Comparison of ENCODE assay signal across 8 mouse cellular contexts in the genomic region with DNA sequence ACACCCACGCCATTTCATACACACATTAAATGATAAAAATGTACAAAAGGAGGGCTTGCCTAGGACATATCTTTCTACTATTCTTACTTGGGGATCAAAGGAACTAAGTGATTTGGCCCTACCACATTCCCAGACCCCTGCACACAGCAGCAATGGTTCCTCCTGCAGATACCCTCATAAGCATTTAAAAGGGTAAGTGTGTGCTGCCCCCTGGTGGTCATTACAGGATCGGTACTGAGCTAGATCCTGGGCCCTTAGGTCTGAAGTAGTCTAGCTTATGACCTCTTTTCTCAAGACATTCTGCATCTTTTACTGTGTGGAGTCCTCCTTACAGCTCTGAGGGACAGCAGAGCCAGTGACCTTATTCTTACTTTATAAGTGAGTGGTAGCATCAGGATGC. TPM values are rescaled to one million over a fixed set of nuclear protein-coding genes. Genes with fewer than 3 reads are reported as not detected.
DNase-seq lines count a peak whose midpoint lies in the region; ATAC-seq and TF ChIP-seq lines count a peak whose summit lies in the region.

No protein-coding gene starts in this region.

- H3K4me2 ChIP-seq in liver, embryonic 14.5 days (ENCODE audit: low read depth): no peak overlapping the region

- intact Hi-C loops in gastrocnemius, postnatal 14 days (cut with DNase I; ENCODE audit: low total_unique reads): loop anchor here (5.0 kb wide), 1 partner anchor 73 kb away; no protein-coding TSS in a partner anchor

- H3K27ac ChIP-seq in liver, embryonic 14.5 days: no peak overlapping the region

- peak; percentile 87 for TF ChIP-seq CTCF in liver, embryonic 14.5 days (IDR thresholded peaks at IDR 0.05; ENCODE audit: low read depth)

- H3K9ac ChIP-seq in liver, embryonic 14.5 days (replicated peaks): no peak overlapping the region

- WGBS in liver, embryonic 14.5 days (ENCODE audit: insufficient replicate concordance): 38% methylated on average over 2 of the region's 2 CpGs

- no peak for TF ChIP-seq EP300 in liver, embryonic 14.5 days (IDR thresholded peaks at IDR 0.05; ENCODE audit: low read depth)

- H3K36me3 ChIP-seq in liver, embryonic 14.5 days (replicated peaks; ENCODE audit: control insufficient read depth, insufficient read depth, low read depth): no peaks in the 10 kb centered on the region

- ATAC-seq in liver, embryonic 14.5 days (ENCODE audit: insufficient read depth): no peak

- no peaks in the 10 kb centered on the region for H3K9me3 ChIP-seq in liver, embryonic 14.5 days (ENCODE audit: control insufficient read depth, low read length)

- H3K4me1 ChIP-seq in liver, embryonic 14.5 days (replicated peaks; ENCODE audit: control insufficient read depth in 2 of 2, insufficient read depth in 2 of 2, low read length in 1 of 2): 0 out of 4 replicates have a peak, but pooled peaks cover 0 to 1% of the 10 kb centered on the region in 2 experiments

- H3K27me3 ChIP-seq in liver, embryonic 14.5 days (ENCODE audit: control insufficient read depth, insufficient read depth, low read length): no peaks in the 10 kb centered on the region; the same call in 1 of the 2 replicates

- no peak overlapping the region for H3K4me3 ChIP-seq in liver, embryonic 14.5 days (ENCODE audit: insufficient read depth in 1 of 2, low read depth in 2 of 2, low read length in 2 of 2)

- peak; percentile 55 to 65 for DNase-seq in CD8-positive naive resting alpha-beta T cell, adult 2 months (ENCODE audit: low read depth in 2 of 2, low spot score in 2 of 2)
- peak; percentile 77 for DNase-seq in WW6 (ENCODE audit: low read depth, low spot score)
- DNase-seq in cerebellum, postnatal 25 days: peak; percentile 83 to 90
- DNase-seq in gastrocnemius, postnatal 14 days: peak; percentile 66
- peak; percentile 76 to 92 for DNase-seq in kidney, postnatal 25 days
- DNase-seq in liver, embryonic 14.5 days (ENCODE audit: low read depth in 3 of 3, low spot score in 3 of 3): peak; percentile 36 to 50 (median 45)
- peak; percentile 84 for DNase-seq in retina, postnatal 1 day
- DNase-seq in thymus, postnatal 36 days: peak; percentile 54 to 66

RNA-seq across cellular contexts. Expression of a gene that starts 15.1 kb away (rescaled TPM):
- total RNA-seq in gastrocnemius, postnatal 14 days (2021): under 1 TPM; 0.10 to 0.11 TPM
- 0.02 and 0.06 TPM in 2 replicates for polyA plus RNA-seq in liver, embryonic 14.5 days (2012; rRNA removed)
- not detected in 2 replicates for polyA plus RNA-seq in liver, embryonic 14.5 days (2014; fragmentation: Nextera tagmentation; extraction: Ambion mirVana)

RNA-seq across cellular contexts. Expression of a gene that starts 15.2 kb away (rescaled TPM):
- total RNA-seq in gastrocnemius, postnatal 14 days (2021): 1 to 10 TPM; 2.7 to 4.0 TPM
- polyA plus RNA-seq in liver, embryonic 14.5 days (2012; rRNA removed): 0.15 and 0.16 TPM in 2 replicates
- 0.20 and 0.27 TPM in 2 replicates for polyA plus RNA-seq in liver, embryonic 14.5 days (2014; fragmentation: Nextera tagmentation; extraction: Ambion mirVana)

RNA-seq across cellular contexts. Expression of a gene that starts 16.1 kb away (rescaled TPM):
- total RNA-seq in gastrocnemius, postnatal 14 days (2021): under 1 TPM; 0.45 to 0.47 TPM
- polyA plus RNA-seq in liver, embryonic 14.5 days (2012; rRNA removed): 0.03 and 0.40 TPM in 2 replicates
- 0.05 and 0.18 TPM in 2 replicates for polyA plus RNA-seq in liver, embryonic 14.5 days (2014; fragmentation: Nextera tagmentation; extraction: Ambion mirVana)

RNA-seq across cellular contexts. Expression of a gene that starts 34.6 kb away (rescaled TPM):
- 10 to 100 TPM; 17.4 to 20.3 TPM for total RNA-seq in gastrocnemius, postnatal 14 days (2021)
- 0.22 and 0.31 TPM in 2 replicates for polyA plus RNA-seq in liver, embryonic 14.5 days (2012; rRNA removed)
- polyA plus RNA-seq in liver, embryonic 14.5 days (2014; fragmentation: Nextera tagmentation; extraction: Ambion mirVana): 0.33 and 0.37 TPM in 2 replicates

RNA-seq across cellular contexts. Expression of a gene that starts 52.1 kb away (rescaled TPM):
- 10 to 100 TPM; 18.8 to 22.8 TPM for total RNA-seq in gastrocnemius, postnatal 14 days (2021)
- polyA plus RNA-seq in liver, embryonic 14.5 days (2012; rRNA removed): 14.6 and 16.7 TPM in 2 replicates
- polyA plus RNA-seq in liver, embryonic 14.5 days (2014; fragmentation: Nextera tagmentation; extraction: Ambion mirVana): 16.3 and 17.5 TPM in 2 replicates
